Mouse (Mus musculus) hindbrain, embryonic 15.5 days (tissue): ENCODE measurements at regions not wholly inside any gene's neighbourhood (a gene's known extent, or its start where the extent isn't known, plus 50 kb on each side); places are given as distances from the start of the nearest gene placed in this dataset.

ENCODE experiments used
- ATAC-seq: fragments of 200-750 bp; cut with Nextera tagmentation; 2 replicates; pipeline ENCODE4 v1.8.0; 2017; ENCODE audit warnings: low read depth, moderate number of reproducible peaks, moderate TSS enrichment; ENCODE audit not compliant: low FRiP score
- H3K27ac ChIP-seq: fragments of 300-500 bp; sonication (generic); replicated peaks from 2 replicates; pipeline ENCODE4 v1.5.1; 2015; ENCODE audit warnings: mild to moderate bottlenecking, inconsistent platforms
- H3K27me3 ChIP-seq: fragments of 300-500 bp; sonication (generic); 2 replicates; pipeline ENCODE4 v1.6.1; 2015; ENCODE audit warnings: control low read depth, inconsistent platforms
- H3K36me3 ChIP-seq: fragments of 300-500 bp; sonication (generic); 2 replicates; pipeline ENCODE4 v1.6.1; 2015; ENCODE audit warnings: control low read depth, inconsistent platforms
- H3K4me1 ChIP-seq: fragments of 300-500 bp; sonication (generic); replicated peaks from 2 replicates; pipeline ENCODE4 v1.6.1; 2015; ENCODE audit warnings: control low read depth, inconsistent platforms
- H3K4me2 ChIP-seq: fragments of 300-500 bp; sonication (generic); 2 replicates; pipeline ENCODE4 v1.6.1; 2015; ENCODE audit warnings: moderate library complexity, mild to moderate bottlenecking, inconsistent platforms
- H3K4me3 ChIP-seq: fragments of 300-500 bp; sonication (generic); 2 replicates; pipeline ENCODE4 v1.5.1; 2015; ENCODE audit warnings: mild to moderate bottlenecking, inconsistent platforms
- H3K9ac ChIP-seq: fragments of 300-500 bp; sonication (generic); 2 replicates; pipeline ENCODE4 v1.6.1; 2015; ENCODE audit warnings: inconsistent platforms
- H3K9me3 ChIP-seq: fragments of 300-500 bp; sonication (generic); 2 replicates; pipeline ENCODE4 v1.6.1; 2016; ENCODE audit warnings: control low read depth, inconsistent platforms
- WGBS: fragments of 180-500 bp; shearing (Covaris S2); methylation state at CpG from one replicate; pipeline ENCODE4 v1.1.7; 2015; 5-methylcytosine and 5-hydroxymethylcytosine counted together

DNA sequence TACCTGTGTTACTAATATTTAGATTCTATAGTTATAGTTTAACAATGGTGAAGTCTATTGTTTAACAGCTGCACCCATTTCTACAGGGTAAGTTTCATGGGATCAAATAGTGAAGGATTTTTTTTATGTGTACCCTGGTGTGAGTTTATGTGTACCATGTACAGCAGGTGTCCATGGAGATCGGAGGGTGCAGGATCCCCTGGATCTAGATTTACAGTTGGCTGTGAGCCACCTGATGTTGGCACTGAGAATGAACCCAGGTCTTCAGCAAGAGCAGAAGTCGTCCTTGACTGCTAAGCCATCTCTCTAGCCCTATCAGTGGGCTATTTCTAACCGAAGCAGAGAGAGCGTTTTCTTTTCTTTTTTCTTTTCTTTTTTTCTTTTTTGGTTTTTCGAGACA lies 162.4 kb upstream of the Lef1 start:
- peaks cover 24% of the 10 kb centered on the region for H3K4me1 ChIP-seq
- no peaks in the 10 kb centered on the region for H3K9me3 ChIP-seq
- no peak overlapping the region for H3K27ac ChIP-seq
- ATAC-seq, result no peak
- H3K36me3 ChIP-seq, result no peaks in the 10 kb centered on the region
- no peak overlapping the region for H3K9ac ChIP-seq
- no peak overlapping the region for H3K4me2 ChIP-seq
- H3K27me3 ChIP-seq, result no peaks in the 10 kb centered on the region
- no peak overlapping the region for H3K4me3 ChIP-seq
- 93% methylated on average over 5 of the region's 5 CpGs for WGBS

DNA sequence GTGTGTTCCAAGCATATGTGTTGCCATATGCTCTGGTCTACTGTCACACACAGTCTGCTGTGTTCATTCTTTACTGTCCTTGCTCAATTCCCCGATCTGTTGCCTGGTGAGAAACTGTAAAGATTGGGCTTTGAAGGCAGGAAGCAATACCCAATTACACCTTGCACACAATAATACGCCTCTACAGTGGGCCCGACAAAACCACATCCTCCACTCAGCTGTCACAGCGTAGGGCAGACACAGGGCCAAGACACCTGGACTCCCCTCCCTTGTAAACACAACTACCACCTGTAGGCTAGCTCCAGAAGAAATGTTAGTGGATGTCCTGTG lies 163.0 kb upstream of the Lef1 start:
- Histone ChIP-seq H3K4me1 (peaks cover 24% of the 10 kb centered on the region), H3K9ac (no peak overlapping the region), H3K27ac (0 out of 2 replicates have a peak overlapping the region, but pooled peaks have one; percentile 82), H3K9me3 (no peaks in the 10 kb centered on the region), H3K4me3 (no peak overlapping the region), H3K27me3 (no peaks in the 10 kb centered on the region), H3K4me2 (0 out of 2 replicates have a peak overlapping the region, but pooled peaks have one; percentile 78), H3K36me3 (no peaks in the 10 kb centered on the region)
- ATAC-seq, result peak; percentile 7; the same call in 1 of the 2 replicates
- WGBS, result 75% methylated on average over 4 of the region's 4 CpGs

DNA sequence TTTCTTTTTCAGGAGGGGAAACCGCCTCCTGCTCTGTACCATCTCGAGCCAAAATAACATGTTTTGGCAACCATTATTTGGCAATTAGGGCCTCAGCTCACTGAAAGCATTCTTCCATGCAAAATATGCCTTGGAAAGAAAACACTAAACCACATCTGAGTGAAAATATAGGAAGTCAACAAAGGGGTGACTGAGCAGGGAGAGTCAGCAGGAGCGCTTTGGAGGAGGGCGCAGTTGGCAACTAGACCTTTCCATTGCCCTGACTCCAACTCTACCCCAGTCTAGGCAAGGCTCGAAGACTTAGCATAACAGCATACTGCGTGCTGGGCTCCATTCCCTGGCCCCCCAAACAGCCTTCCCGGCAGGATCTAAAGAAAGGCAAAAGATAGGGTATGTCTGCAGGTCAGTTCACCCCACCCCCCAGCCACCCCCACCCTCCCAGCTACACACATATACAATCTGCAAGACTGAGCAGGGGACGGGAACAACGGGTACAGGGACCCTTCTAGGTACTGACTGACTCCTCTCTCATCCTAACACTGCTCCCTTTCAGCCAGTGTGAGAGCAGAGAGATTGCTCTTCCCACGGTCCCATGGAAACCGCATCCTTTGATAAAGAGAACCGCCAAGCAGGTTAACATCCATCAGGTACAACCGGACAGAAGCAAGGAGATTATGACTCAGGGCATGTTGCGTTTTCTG lies 163.5 kb upstream of the Lef1 start:
- WGBS, result 58% methylated on average over 14 of the region's 14 CpGs
- peak; percentile 76 for ATAC-seq
- Histone ChIP-seq H3K9me3 (no peaks in the 10 kb centered on the region), H3K27me3 (no peaks in the 10 kb centered on the region), H3K9ac (no peak overlapping the region), H3K27ac (peak overlapping the region; percentile 82), H3K4me2 (peak overlapping the region; percentile 78), H3K36me3 (no peaks in the 10 kb centered on the region), H3K4me1 (peaks cover 24% of the 10 kb centered on the region), H3K4me3 (0 out of 2 replicates have a peak overlapping the region, but pooled peaks have one; percentile 40)

DNA sequence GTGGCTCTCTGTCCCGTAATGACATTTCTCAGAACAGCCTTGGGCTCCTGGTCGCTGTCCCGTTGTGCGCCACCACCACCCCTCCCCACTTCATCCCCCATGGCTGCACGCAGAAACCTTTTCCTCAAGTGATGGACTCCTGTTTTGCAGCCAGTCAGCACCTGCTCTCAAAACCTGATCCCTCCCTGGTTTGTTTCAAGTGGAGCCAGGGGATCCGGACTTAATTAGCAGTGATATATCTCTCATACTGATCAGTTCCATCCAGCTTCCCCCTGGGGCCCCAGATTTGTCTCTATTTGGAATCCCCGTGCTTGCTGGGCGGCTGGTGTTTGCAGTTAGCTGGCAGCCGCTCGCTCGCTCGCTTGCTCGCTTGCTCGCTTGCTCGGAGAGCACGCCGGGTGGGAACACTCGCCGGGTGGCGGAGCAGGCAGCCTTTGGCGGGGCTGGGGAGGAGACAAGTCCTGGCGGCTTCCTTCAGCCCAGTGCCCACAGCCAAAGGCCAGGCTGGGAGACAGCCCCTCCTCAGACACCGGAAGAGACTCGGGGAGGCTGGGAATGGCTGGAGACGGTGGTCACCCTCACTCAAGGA lies 164.3 kb upstream of the Lef1 start:
- peak; percentile 88 for ATAC-seq
- no peaks in the 10 kb centered on the region for H3K27me3 ChIP-seq
- WGBS, result under 1% methylated on average over 25 of the region's 25 CpGs
- peaks cover 24% of the 10 kb centered on the region for H3K4me1 ChIP-seq
- H3K4me2 ChIP-seq, result peak overlapping the region; percentile 78
- peak overlapping the region; percentile 82 for H3K27ac ChIP-seq
- H3K36me3 ChIP-seq, result no peaks in the 10 kb centered on the region
- H3K4me3 ChIP-seq, result peak overlapping the region; percentile 40
- no peaks in the 10 kb centered on the region for H3K9me3 ChIP-seq
- H3K9ac ChIP-seq, result peak overlapping the region; percentile 49

DNA sequence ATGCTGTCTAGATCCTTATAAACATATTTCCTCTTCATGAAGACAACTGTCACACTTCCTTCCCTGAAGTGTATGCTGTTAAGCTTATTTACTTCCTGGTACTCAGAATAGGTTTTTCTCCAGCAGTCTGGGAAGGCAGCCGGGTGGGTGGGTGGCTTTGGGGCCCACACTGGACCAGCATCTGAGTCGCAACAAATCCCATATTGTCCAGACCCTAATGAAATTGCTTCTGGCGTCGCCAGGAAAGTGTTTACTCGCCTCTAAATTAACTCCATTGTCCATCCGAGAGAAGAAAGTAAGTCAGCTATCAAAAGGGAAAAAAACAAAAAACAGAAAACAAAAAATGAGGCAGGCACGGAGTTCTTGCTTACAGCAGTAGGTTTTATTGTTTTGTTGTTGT lies 164.9 kb upstream of the Lef1 start:
- no peaks in the 10 kb centered on the region for H3K36me3 ChIP-seq
- H3K27ac ChIP-seq, result peak overlapping the region; percentile 82
- H3K4me1 ChIP-seq, result peaks cover 24% of the 10 kb centered on the region
- ATAC-seq, result no peak
- peak overlapping the region; percentile 49; the same call in 1 of the 2 replicates for H3K9ac ChIP-seq
- H3K4me3 ChIP-seq, result peak overlapping the region; percentile 40
- peak overlapping the region; percentile 78 for H3K4me2 ChIP-seq
- H3K9me3 ChIP-seq, result no peaks in the 10 kb centered on the region
- H3K27me3 ChIP-seq, result no peaks in the 10 kb centered on the region
- WGBS, result 9% methylated on average over 7 of the region's 7 CpGs

DNA sequence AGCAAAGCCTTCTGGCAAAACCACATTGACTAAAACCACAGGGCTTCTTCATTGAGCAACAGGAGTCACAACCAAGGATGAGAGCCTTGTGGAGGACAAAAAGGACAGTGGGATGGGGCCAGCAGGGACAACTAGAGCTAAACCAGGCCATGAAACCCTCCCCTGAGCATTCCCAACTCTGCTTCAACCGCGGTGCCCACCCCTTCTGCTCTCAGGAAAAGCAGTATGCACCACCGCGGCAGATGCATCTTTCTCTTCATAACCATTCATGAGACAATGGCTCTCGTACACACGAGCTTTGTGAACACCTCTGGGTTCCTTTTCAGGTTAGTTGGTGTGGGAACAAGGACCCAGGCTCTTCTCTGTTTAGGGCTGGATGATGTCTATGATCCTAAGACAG lies 166.0 kb upstream of the Lef1 start:
- Histone ChIP-seq H3K4me3 (no peak overlapping the region), H3K9me3 (no peaks in the 10 kb centered on the region), H3K27ac (no peak overlapping the region), H3K9ac (no peak overlapping the region), H3K4me1 (peaks cover 24% of the 10 kb centered on the region), H3K36me3 (no peaks in the 10 kb centered on the region), H3K27me3 (no peaks in the 10 kb centered on the region), H3K4me2 (no peak overlapping the region)
- no peak for ATAC-seq
- 96% methylated on average over 6 of the region's 6 CpGs for WGBS

DNA sequence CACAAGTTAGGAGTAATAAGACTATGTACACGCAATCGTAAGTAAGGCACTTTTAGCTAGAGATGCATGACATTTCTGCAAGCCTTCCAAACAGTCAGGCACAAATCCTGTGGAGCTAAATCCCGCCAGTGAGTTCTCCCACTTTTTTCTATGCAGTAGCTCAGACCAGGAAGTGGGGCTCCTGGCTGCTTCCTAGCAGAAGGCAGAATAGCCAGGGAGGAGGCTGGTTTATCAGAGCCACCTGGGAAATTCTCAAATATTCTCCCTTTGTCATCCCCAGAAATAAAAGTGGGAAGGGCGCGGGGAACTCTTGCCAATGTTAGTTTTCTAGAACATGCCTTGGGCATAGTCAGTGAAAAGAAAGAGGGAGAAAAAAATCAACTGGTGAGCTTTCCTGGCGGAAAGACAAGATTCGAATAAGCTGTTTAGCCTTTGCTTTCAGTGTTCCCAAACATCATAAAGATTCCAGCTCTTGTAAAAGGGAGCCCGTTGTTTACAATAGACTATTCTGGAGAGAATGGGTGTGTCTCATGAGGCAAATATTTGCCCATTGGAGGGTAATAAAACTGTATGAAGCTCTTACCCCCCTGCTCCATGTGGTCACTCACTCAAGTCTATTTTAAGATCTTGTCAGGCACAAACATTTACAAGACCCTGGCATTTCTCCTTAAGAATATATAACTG lies 167.2 kb upstream of the Lef1 start:
- Histone ChIP-seq H3K4me1 (peaks cover 24% of the 10 kb centered on the region), H3K27ac (no peak overlapping the region), H3K36me3 (no peaks in the 10 kb centered on the region), H3K9me3 (no peaks in the 10 kb centered on the region), H3K4me3 (no peak overlapping the region), H3K27me3 (no peaks in the 10 kb centered on the region), H3K4me2 (no peak overlapping the region), H3K9ac (no peak overlapping the region)
- 83% methylated on average over 8 of the region's 8 CpGs for WGBS
- ATAC-seq, result no peak

DNA sequence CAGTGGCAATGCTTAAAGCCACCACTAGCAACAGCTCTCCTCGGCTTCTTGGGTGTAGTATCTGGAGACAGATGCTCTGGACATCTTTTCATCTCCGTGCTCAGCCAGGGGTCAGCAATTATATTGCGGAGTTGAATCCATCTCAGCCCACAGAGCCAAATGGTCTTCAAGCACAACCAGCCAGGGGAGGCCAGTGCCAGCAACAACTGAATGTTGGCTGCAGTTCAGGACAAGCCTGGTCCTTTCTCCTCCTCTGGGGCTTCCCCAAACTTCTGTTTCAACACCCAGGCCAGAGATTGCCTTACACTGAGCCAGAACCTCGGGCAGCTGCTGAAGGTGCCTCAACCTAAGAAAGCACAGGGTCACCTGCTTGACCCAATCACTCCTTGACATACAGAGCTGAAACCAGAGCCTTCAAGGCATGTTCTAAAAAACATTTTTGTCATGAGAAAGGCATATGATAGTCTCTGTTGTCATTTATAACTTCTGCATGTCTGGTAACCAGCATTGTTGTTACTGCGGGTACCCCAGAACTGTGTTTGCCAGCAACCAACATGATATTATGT lies 169.9 kb upstream of the Lef1 start:
- Histone ChIP-seq H3K9me3 (no peaks in the 10 kb centered on the region), H3K27ac (no peak overlapping the region), H3K9ac (no peak overlapping the region), H3K4me1 (peaks cover 4% of the 10 kb centered on the region), H3K27me3 (no peaks in the 10 kb centered on the region), H3K4me3 (no peak overlapping the region), H3K36me3 (no peaks in the 10 kb centered on the region), H3K4me2 (no peak overlapping the region)
- ATAC-seq, result no peak
- WGBS, result 72% methylated on average over 5 of the region's 5 CpGs

DNA sequence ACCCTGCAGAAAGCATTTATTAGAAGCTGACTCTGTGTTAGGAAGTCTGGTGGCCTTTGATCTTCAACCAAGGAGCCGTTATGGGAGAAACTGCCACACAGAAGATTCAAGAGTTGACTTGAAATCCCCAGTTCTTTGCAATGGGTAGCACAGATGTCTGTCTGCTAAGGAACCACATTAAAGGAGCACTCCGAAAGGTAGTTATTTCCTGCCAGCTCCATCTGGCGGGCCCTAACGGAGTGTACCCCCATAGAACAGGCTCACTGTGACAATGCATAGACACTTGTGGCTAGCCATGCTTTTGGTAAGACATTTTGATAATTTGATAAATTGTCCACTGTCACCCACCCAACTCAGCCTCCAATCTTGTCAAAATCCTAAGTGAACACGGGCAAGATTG lies 173.3 kb upstream of the Lef1 start:
- ATAC-seq, result no peak
- WGBS, result 77% methylated on average over 5 of the region's 5 CpGs

DNA sequence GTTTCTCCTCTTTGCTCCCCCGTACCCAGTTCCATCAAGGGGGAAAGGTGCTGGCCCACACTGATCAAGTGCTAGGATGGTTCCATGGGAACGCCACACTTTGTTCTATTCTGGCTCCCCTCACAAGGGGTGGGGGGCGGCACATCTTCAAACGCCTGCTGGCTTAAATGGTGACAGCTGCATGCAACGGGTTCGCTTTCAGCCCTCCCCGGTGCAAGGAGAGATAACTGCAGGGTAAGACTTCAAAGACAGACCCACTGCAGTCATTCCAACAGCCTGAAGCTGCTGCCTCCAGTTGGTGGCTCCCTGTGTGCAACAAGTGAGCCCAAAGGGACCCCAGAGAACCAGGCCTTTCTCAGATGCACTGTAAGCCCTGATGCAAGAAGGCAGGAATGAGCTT lies 173.9 kb upstream of the Lef1 start:
- no peaks in the 10 kb centered on the region for H3K9me3 ChIP-seq
- no peaks in the 10 kb centered on the region for H3K27me3 ChIP-seq
- H3K4me3 ChIP-seq, result no peak overlapping the region
- no peak for ATAC-seq
- no peak overlapping the region for H3K9ac ChIP-seq
- H3K36me3 ChIP-seq, result no peaks in the 10 kb centered on the region
- H3K4me1 ChIP-seq, result no peaks in the 10 kb centered on the region; the same call in 1 of the 2 replicates
- WGBS, result 35% methylated on average over 7 of the region's 7 CpGs
- H3K4me2 ChIP-seq, result no peak overlapping the region
- H3K27ac ChIP-seq, result no peak overlapping the region

More for the DNA sequence above, 173.3 kb upstream of the Lef1 start:
- Histone ChIP-seq H3K36me3 (no peaks in the 10 kb centered on the region), H3K27me3 (no peaks in the 10 kb centered on the region), H3K9me3 (no peaks in the 10 kb centered on the region), H3K4me3 (no peak overlapping the region), H3K4me1 (no peaks in the 10 kb centered on the region; the same call in 1 of the 2 replicates), H3K9ac (no peak overlapping the region), H3K27ac (no peak overlapping the region), H3K4me2 (no peak overlapping the region)

DNA sequence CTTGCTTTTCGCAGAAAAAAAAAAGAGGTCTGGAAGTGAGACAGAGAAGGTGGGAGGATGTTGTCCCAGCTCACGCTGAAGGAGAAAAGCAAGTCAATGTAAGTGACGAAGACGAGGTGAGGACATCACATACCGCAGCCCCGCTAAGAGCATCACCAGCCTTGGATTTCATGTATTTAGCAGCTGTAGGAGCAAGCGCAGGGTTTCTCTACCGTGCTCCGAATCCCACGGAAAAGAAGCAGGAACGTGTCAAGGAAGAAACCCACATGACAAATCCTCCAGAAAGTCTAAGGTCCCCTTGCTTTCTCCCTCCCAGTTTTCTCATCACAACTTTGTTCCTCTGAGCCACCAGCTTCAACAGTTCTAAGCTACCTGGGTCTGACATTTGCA lies 174.3 kb upstream of the Lef1 start:
- Histone ChIP-seq H3K27me3 (no peaks in the 10 kb centered on the region), H3K4me3 (no peak overlapping the region), H3K4me1 (no peaks in the 10 kb centered on the region; the same call in 1 of the 2 replicates), H3K9me3 (no peaks in the 10 kb centered on the region), H3K27ac (no peak overlapping the region), H3K36me3 (no peaks in the 10 kb centered on the region), H3K9ac (no peak overlapping the region), H3K4me2 (no peak overlapping the region)
- WGBS, result 82% methylated on average over 11 of the region's 11 CpGs
- no peak for ATAC-seq

DNA sequence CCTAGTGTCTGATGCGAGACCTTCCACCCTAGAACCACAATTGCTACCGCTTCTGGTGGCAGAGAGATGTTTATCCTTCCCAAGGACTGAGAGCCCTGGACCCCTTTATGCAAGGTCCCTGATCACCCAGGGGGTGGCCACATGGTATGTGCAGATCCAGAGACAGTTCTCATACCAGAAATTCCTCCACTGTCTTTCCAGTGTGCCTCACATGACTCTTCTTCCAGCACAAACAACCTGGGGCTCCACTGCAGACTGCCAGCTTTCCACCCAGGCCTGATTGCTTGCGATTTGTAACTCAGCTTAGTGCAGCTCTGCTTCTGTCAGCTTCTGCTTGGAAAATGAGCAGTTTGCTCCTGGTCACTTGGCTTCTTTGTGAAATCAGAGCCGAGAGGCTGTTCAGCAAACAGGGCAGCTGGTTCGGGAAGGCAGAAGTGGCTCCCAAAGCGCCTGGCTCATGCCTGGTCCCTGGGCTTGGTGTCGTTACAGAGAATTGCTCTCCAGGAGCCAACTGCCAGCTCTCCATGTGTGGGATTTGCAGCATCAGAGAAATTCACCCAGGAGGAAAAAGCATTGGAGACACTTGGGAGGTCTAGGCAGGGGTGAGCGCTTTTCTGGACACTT lies 174.9 kb upstream of the Lef1 start:
- H3K9me3 ChIP-seq, result no peaks in the 10 kb centered on the region
- no peaks in the 10 kb centered on the region for H3K36me3 ChIP-seq
- ATAC-seq, result no peak
- no peak overlapping the region for H3K9ac ChIP-seq
- H3K27ac ChIP-seq, result no peak overlapping the region
- no peaks in the 10 kb centered on the region for H3K27me3 ChIP-seq
- H3K4me1 ChIP-seq, result no peaks in the 10 kb centered on the region; the same call in 1 of the 2 replicates
- H3K4me3 ChIP-seq, result no peak overlapping the region
- WGBS, result 65% methylated on average over 8 of the region's 8 CpGs
- H3K4me2 ChIP-seq, result no peak overlapping the region
